Mouse (Mus musculus): ENCODE data around the gene Il2ra. TPM values are rescaled to one million over a fixed set of nuclear protein-coding genes. Genes with fewer than 3 reads are reported as not detected.
"Not testable (repeated sequence)": the region's sequence is repeated elsewhere in the genome, so short reads cannot be mapped to it uniquely, and the experiment has no call there.

The Il2ra gene
- under 1 TPM; 0.22 to 0.49 (median 0.26) TPM for total RNA-seq (2022)

- DNase-seq (ENCODE audit: low spot score in 2 of 2), result no peak
Measured at GRCm38 (mm10) chr2:11642451-11642941, at the start of gene Il2ra. TSS of gene Il2ra (plus strand) at chr2:11642807.

GRCm38 (mm10) chr2:11596690-11597089, 45.9 kb upstream of the Il2ra start:
- DNase-seq (ENCODE audit: low spot score in 2 of 2), result no peak

- DNase-seq (ENCODE audit: low spot score in 2 of 2), result no peak
Measured at GRCm38 (mm10) chr2:11597906-11598305, 44.7 kb upstream of the Il2ra start.

- DNase-seq (ENCODE audit: low spot score in 2 of 2), result no peak
Measured at GRCm38 (mm10) chr2:11601795-11602194, 40.8 kb upstream of the Il2ra start.

GRCm38 (mm10) chr2:11602506-11603489, 39.8 kb upstream of the Il2ra start:
- peak; percentile 89 for DNase-seq (ENCODE audit: low spot score in 2 of 2)

- DNase-seq (ENCODE audit: low spot score in 2 of 2), result no peak
Measured at GRCm38 (mm10) chr2:11604053-11604452, 38.6 kb upstream of the Il2ra start, which contains the start of gene Rbm17. TSS of gene Rbm17 (minus strand) at chr2:11604153.

- no peak for DNase-seq (ENCODE audit: low spot score in 2 of 2)
Measured at GRCm38 (mm10) chr2:11604911-11605310, 37.7 kb upstream of the Il2ra start.

- DNase-seq (ENCODE audit: low spot score in 2 of 2), result not testable (repeated sequence)
Measured at GRCm38 (mm10) chr2:11606718-11607117, 35.9 kb upstream of the Il2ra start.

- not testable (repeated sequence) for DNase-seq (ENCODE audit: low spot score in 2 of 2)
Measured at GRCm38 (mm10) chr2:11612939-11613338, 29.7 kb upstream of the Il2ra start.

GRCm38 (mm10) chr2:11616846-11617245, 25.8 kb upstream of the Il2ra start:
- DNase-seq (ENCODE audit: low spot score in 2 of 2), result no peak

- no peak for DNase-seq (ENCODE audit: low spot score in 2 of 2)
Measured at GRCm38 (mm10) chr2:11619598-11619997, 23.0 kb upstream of the Il2ra start.

GRCm38 (mm10) chr2:11623173-11623572, 19.4 kb upstream of the Il2ra start:
- no peak for DNase-seq (ENCODE audit: low spot score in 2 of 2)

GRCm38 (mm10) chr2:11623726-11624125, 18.9 kb upstream of the Il2ra start:
- no peak for DNase-seq (ENCODE audit: low spot score in 2 of 2)

GRCm38 (mm10) chr2:11625890-11626289, 16.7 kb upstream of the Il2ra start, which contains the start of gene Gm17490:
TSS of gene Gm17490 (minus strand) at chr2:11626264.
- no peak for DNase-seq (ENCODE audit: low spot score in 2 of 2)

- DNase-seq (ENCODE audit: low spot score in 2 of 2), result no peak
Measured at GRCm38 (mm10) chr2:11635035-11635434, 7.6 kb upstream of the Il2ra start.

GRCm38 (mm10) chr2:11635471-11636137, 7.0 kb upstream of the Il2ra start:
- DNase-seq (ENCODE audit: low spot score in 2 of 2), result no peak

- DNase-seq (ENCODE audit: low spot score in 2 of 2), result no peak
Measured at GRCm38 (mm10) chr2:11636138-11636480, 6.5 kb upstream of the Il2ra start.

- DNase-seq (ENCODE audit: low spot score in 2 of 2), result no peak
Measured at GRCm38 (mm10) chr2:11637115-11637514, 5.5 kb upstream of the Il2ra start.

GRCm38 (mm10) chr2:11644057-11644456, 1.4 kb downstream of the Il2ra start:
- DNase-seq (ENCODE audit: low spot score in 2 of 2), result no peak

GRCm38 (mm10) chr2:11645297-11645696, 2.7 kb downstream of the Il2ra start:
- DNase-seq (ENCODE audit: low spot score in 2 of 2), result no peak

GRCm38 (mm10) chr2:11651476-11651875, 8.9 kb downstream of the Il2ra start:
- no peak for DNase-seq (ENCODE audit: low spot score in 2 of 2)

GRCm38 (mm10) chr2:11652196-11652595, 9.6 kb downstream of the Il2ra start:
- DNase-seq (ENCODE audit: low spot score in 2 of 2), result no peak

Measured in gastrocnemius, adult 8-10 months (tissue).